Mouse (Mus musculus) frontal cortex, postnatal 36 days (tissue): ENCODE data around the gene Adgrg1.
A peak's percentile ranks its signal among the peaks of the same experiment; 100 is the strongest.

Source experiments
- DNase-seq, 2 experiments: peaks; one replicate each; pipeline ENCODE4 v3.0.0; 2022; ENCODE audit warnings: low spot score in 2 of 2

Gene Adgrg1

DNA sequence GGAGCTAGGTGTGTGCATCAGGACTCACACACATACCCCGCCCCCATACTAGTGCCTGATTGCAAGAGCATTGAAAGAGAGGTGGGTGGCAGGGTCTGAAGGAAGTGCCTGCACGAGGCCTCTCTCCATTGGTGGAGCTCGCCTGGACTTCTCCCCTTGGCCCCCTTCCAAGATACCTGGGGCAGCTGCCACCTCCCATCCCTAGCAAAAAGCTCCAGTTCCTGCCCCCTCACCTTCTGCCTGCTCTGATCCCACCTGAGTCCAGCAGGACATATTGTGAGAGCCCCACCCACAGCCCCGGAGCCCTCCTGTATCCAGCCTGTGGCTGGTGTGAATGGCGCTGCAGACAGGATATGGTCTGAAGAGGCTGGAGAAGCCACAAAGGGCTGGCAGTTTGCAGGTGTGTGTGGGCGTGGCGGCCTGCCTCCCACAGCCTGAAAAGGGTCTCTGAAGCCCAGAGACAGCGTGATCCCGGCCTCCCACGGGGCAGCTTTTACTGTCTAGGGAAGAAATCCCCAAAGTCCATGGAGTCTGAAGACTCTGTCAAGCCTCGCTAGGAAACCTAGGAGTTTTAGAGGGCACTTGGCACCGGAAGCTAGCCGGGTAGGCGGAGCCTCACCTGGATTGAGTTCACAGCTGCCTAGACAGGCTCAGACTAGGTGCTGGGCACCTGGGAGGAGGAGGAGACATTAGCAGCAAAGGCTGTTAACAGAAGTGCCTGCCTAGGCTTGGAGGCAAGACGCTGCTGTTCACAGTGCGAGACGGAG, 2.3 kb downstream of the Adgrg1 start:
- no peak for DNase-seq

DNA sequence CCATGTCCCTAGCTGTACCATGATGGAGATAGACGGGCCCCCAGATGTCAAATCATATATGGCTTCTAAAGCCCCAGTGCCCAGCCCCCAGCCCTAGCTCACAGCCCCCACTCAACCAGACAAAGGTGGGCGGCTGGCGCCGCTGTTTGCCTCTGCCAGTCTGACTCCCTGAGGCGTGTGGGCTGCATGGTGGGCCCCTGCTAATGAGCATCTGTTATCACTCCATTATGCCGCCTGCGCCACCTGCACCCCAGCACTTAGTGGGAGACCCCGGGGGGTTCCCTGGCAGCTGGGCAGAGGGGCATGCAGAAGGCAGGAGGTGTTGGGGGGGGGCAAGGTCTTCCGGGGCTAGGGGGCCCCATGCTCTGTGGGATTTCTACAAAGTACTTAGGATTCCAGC, 3.6 kb downstream of the Adgrg1 start:
- DNase-seq: no peak

DNA sequence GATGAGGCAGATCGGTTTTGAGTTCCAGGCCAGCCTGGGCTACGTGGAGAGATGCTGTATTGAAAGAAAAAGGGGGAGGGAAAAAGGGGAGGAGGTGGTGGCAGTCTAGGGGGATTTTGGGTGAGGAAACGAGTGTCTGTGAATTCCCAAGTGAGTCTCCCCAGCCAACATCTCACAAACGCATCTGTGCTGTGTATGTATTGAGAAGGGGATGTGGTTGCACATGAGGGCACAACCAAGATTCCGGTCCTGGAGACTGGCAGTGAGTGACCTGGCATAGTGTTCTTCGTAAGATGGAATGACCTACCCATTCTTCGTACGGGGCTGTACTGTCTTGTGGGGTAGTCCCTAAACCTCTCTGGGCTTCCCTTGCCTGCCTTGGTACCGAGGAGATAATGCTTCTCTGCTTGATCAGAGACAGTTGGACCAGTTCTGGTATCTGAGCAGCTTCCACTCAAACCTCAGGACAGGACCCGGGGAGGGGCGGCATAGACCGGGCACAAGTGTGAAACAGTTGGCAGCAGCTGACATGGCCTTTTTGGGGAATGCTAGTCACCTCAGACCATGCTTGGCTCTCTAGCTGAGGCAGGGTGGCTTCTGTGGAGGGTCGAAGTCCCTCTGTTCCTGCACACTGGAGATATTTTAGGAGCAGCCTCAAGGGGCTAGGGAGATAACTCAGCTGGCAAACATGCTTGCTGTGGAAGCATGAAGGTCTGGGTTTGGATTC, 4.2 kb downstream of the Adgrg1 start:
- no peak for DNase-seq

DNA sequence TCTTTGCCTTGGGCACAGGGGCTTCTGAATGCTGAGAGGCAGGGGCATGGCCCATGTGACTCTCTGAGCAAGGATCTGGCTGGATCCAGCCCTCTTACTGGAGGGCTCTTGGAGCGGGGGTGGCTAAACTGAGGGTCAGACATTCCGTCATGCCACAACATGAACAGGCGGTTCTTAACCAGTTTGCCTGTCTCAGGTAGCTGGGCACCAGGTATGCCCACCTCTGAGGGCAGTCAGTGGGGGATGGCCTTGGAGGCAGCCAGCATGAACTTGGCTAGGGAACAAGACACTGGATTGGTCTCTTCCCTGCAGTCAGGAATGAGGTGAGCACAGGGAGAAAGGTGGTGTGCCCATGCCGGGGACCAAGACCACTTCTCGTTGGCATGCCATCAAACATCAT, 5.6 kb downstream of the Adgrg1 start:
- DNase-seq: no peak

DNA sequence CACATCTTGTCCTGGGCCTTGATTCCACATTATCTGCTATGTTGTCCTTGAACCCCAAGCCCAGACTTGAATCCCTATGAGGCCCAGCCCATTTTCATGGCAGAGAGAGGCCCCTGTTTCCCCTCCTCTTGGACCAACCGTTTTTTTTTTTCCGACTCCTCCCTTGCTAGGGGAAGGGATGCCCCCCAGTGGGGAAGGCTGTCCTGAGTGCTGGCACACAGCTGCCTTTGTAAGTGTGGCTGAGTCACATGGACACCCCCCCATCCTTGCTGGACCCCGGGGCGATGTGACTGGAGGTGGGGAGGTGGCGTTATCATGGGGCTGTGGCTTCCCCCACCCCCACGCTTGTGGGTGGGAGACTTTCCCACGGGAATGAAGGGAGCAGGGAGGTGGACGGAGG, 6.4 kb downstream of the Adgrg1 start:
- no peak for DNase-seq

DNA sequence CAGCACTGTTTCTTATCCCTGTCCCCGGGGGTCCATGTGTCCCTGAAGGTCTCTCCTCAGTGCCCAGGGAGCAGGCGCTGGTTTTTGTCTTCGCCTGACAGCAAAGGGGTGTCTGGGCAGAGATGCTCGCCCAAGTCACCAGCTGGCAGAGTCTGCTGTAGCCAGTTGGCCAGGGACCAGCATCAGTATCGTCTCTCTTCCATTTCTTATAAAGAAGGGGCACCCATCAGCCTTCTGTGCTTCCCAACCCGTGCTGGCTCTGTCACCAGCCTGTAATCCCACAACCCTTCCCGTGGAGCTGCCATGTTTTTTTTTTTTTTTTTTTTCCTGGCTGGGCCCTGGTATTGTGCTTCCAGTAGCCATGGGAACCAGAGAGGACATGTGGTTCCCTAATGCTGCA, 7.3 kb downstream of the Adgrg1 start:
- no peak for DNase-seq

DNA sequence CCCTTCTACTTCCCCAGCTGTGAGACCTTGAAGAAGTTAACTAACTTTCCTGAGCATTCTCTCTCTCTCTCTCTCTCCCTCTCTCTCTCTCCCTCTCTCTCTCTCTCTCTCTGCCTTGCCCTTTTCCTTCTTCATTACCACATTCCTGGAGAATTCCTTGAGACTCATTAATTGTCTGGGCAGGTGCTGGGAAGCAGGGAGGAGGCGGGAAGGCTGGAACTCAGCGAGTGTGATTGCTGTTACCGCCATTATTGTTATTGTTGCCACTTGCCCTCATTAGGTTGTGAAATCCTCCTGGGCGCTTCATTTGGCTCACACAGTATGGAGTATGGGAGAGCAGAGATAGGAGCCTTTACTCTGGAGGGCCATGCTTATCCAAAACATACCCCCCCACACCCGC, 8.6 kb downstream of the Adgrg1 start:
- DNase-seq: no peak

DNA sequence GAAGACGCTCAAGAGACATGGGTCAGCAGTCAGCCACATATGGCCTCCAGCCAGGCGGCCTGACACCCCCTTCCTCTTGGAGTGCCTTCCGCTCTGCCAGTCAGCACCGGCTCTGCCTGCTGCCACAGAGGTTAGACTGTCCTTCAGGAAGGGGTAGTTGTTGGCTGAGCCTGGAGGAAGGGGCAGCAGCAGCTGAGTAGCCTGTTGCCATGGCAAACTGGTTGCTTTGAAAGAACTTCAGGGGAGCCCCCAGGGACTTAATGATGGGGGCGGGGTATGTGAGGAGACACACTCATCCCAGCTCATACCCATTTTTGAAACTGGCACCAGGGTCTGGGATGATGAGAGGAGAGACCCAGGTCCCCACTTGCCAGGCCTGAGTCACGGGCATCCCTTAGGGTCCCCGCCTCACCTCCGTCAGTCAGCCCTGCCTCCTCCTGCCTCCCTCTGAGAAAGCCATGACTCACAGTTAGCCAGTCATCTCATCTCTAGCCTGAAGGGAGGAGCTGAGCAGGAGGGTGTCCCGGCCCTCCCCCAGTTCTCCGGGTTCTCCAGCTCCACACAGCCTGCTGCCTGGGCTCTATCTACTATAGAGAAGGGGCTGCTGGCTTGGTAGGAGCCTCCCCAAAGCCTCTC, 9.4 kb downstream of the Adgrg1 start:
- peak; percentile 64 to 75 for DNase-seq

DNA sequence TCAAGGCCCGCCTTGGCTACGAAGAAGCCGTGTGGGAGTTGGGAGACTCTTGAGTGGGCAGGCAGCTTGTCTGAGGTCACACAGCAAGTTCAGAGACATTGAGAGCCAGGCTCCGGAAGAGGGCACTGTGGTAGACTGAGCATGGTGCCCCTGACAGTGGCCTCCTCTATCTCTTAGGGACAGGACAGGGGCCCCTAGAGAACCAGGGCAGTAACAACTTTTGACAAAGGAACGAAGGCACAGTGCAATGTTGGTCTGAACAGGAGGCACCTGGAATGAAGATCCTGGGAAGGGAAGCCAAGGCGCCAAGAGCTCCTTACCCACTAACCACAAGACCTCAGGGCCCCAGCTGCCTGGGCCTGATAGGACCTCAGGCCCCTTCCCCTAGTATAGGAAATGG, 10.5 kb downstream of the Adgrg1 start:
- no peak for DNase-seq

DNA sequence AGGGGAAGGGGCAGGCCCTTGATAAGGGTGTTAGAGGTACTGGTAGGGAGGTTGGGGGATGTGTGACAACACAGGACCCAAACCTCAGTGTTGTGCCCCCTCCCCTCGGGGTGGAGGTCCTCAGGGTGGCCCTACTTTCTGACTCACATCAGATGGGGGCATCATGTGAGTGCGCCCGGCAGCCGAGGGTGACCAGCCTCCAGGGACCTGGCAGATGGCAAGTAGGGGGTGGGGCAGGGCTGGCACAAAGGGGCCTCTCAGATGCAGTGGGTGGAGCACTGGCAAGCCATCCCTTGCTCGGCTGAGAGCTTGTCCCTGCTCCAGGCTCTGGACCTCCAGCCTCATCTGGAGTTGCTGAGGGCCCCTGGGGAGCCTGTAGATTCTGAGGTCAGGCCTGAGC, 12.1 kb downstream of the Adgrg1 start:
- DNase-seq: peak; percentile 55 to 57

DNA sequence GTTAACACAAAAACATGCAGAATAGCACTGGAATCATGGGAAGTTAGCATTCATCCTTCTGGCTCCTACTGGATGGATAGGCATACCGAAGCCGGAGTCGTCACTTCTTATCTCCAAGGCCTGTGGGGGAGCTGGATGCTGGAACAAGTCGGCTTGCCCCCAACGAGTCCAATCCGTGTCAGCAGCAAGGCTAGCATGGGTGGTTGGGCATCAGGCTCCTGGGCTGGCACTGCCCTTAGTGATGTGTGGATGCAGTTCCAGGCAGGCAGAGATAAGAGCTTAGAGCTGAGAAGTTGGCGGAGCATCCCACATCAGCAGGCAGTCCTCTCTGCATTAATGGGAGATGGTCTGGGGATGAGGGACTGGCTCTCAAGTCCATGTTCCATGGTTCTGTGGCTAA, 13.0 kb downstream of the Adgrg1 start:
- DNase-seq: no peak

DNA sequence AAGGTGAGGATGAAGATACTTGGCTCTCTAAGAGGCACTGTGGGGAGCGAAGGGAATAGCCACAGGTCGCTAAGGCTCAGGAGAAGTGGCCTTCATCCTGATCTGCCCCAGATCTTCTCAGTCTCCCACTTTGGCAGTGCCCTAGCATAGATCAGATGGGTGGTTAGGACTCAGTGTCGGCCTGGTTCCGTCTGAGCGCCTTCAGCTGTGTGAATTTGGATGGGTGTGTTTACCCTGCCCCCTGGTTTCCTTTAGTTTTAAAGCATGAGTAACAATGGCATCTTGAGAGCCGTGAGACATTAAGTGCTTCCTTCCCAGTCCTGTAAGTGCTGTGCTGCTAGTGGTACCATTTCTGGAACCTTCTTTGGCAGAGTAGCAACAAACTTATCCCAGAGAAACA, 14.1 kb downstream of the Adgrg1 start:
- no peak for DNase-seq

DNA sequence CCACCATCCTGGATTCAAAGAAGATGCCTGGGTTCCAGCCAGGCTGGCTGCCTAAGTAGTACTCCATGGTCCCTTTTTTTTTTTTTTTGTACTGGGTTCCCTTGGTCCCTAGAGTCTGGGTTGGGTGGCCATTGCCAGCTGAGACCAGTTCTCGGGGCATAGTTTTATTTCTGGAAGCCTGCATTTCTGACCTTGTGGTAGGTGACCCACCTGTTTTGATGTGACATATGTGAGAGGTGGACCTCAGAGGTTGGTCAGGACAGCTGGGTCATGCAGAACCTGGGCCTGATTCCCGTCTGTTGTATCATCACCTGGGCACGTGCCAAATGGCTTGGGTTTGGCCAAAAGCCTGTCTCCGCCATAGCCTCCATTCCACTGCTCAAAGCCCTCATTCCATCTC, 15.2 kb downstream of the Adgrg1 start:
- DNase-seq: no peak

DNA sequence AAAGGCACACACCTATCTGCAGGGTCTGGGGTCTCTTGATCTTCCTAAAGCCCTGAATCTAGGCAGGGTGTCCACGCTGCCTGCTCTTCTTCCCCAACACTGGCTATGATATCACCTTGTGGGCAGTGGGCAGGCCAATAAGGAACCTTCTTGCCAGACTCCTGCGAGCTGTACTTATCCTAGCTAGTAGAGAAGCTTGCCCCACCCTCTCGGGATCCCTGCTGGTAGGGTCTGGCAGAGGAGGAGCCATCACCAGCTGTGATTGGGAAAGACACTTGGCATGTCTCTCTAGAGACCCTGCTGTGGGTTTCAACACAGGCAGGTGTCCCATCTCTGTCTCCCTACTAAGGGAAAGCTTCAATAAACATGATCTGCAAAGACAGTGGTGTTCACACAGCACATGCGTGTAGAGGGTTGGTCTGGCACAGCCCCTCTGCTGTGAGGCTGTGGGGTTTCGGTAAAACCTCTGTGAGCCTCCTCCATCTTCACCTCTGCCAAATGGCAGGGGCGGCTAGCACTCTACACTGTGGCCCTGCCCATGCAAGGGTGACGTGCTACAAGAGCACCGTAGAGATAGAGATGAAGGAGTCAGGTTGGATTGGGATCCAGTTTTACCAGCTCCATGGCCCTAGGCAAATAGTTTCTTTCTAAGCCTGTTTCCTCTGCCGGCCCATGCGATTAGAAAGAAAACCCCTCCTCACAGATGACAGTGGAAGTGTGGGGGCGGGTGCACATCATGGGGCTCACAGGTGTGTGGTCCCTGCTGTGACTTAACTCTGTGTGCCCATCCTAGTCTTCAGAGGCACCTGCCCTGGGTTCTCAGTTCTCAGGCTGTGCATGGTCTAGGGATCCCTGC, 16.3 kb downstream of the Adgrg1 start:
- DNase-seq: no peak

DNA sequence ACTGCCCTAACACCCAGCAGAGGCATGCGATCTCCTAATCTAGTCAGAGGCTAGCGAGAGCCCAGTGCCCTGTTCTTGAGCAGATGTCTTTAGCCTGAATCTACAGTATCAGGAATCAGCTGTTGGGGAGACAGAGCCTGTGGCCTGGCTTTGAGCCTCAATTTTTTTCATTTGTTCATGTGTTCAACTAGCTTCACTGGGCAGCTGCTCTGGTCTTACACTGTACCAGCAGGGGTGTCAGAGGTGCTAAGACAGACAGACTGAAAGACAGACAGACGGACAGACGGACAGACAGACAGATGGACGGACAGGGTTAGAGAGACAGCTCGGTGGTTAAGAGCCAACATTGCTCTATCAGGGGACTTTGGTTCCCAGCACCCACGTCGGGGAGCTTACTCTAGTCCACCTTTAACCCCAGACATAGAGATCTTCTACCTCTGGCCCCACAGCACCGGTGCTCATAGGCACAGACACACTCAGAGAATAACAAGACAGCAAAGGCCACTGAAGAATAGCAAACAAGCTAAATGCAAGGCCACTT, 17.0 kb downstream of the Adgrg1 start:
- DNase-seq: no peak

DNA sequence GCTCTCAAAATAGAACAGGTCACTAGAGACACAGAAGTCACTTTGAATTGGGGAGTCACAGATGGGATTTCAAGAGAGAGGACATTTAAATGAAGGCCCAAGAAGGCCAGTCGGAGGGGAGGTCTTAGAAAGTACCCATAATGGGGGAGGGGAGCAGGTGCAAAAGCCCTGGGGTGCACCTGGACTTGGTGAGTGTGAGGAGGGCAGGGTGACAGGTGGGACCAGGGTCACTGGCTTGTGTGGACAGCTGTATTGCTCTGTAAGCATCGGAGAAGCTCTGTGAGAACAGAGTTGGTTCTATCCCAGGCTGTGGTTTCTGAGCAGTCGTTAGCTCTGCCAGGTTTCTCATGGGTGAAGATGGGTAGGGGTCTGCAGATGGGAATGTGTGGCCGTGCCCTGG, 17.5 kb downstream of the Adgrg1 start:
- no peak for DNase-seq

DNA sequence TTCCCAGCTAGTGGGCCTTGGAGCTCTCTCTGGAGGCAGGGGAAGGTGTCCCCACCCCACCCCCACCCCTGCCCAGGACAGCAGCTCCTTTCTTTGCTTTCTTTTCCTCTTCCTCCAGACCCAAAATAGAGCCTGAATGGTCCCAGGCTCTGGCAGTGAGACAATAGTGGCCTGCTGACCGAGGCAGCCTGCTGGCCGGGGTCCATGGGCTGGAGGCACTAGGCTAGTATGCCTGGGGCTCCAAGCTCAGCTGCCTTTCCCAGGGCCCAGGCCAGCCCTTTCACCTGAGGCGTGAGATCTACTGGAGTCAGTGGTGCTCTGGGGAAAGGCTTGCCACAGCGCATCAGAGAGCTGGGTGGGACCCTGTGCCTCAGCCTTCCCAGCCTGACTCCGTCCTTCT, 18.0 kb downstream of the Adgrg1 start:
- peak in 1 of 2 experiments; percentile 73 for DNase-seq

DNA sequence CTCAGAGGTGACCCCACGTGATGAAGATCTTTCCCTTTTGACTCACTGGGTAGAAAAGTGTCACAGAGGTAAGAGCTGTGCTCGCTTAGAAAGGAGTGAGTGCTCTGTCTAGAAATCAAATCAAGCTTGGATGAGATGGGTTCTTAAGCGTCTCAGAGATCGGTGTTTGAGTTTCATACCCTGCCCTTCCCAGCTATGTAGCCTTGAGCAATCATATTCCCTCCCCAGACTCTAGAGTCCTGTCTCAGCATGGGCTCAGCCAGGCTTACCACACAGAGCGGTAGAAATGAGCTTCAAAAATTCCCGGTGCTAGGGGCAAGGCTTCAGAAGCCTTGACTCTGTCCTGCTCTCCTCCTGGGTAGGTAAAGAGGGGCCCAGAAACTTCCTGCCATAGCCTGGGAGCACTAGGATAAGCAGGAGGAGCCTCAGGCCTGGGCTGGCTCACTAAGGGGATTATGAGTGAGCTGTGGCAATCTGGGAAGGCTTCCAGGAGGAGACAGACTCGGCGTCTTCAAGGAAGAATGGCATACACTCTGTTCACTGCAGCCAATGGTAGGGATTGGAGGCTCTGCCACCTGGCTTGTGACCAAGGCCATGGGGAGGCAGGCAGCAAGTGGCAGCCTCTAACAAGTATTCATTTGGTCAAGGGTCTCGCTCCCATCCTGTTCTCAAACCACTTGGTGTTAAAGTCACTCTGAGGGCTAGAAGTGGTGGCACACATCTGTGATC, 18.6 kb downstream of the Adgrg1 start:
- DNase-seq: no peak

DNA sequence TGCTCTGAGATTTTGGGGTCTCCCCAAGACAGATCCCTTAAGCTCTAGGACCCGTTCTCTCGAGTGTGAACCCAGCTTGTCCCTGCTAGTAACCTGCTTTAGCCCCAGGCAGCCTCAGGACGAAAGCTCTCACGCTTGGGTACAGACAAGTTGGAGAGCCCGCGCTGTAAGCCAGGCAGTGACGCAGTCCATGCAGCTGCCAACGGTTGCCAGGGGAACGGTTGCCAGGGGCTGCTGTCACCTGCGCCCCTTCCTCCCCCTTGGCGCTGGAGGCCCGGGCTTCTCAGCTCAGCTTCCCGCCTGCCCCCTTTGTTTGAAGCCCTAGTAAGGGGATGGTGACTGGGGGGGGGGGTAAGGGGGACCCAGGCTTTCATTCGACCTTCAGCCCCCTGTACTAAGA, 19.5 kb downstream of the Adgrg1 start:
- peak; percentile 73 to 79 for DNase-seq

DNA sequence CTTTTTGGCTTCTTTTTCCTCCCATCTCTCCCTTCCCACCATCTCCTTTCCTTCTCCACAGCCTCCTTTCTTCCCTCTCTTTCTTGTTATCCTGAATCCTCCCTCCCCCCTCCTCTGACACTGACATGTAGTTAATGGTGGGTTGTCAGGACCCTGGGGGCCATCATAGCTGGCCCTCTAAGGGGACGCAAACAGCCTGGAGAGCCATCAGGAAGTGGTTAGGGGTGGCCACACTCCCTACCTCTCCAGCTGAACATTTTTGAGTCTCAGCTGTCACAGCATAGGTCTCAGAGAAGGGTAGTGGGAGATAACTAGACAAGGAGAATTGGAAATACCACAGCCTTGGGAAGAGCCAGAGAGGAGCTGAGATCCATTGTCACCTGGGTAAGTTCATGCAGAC, 20.0 kb downstream of the Adgrg1 start:
- DNase-seq: no peak

DNA sequence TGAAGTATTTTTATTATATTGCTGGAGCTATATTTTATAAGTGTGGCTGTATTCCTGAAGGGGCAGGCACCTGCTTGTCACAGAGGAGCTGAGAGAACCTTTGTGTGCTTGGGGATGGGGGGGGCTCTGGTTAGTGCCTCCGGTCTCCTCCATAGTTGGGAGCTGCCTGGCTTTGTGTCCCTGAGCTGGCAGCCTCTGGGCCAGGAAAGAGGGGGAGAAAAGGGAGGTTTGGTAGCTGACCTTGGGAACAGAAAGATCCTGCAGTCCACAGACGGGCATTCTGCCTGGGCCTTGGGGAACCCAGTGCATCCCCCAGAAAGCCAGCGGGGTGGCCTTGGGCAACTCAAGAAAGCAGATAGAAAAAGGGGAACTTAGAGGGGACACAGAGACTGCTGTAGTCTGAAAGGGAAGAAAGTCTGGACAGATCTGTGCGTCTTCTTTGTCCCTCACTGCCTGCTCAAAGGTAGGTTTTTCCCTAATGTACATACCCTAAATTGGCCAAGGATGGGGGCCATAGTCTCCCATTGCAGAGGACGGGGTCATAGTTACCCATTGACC, 20.9 kb downstream of the Adgrg1 start:
- no peak for DNase-seq
